Mouse (Mus musculus): ENCODE data around the gene Eya2.

Eya2 gene

GRCm38 (mm10) chr2:165593763-165594162 is 1.1 kb upstream of the Eya2 start:
- no peak for ATAC-seq (ENCODE audit: low TSS enrichment)

GRCm38 (mm10) chr2:165595676-165596070 is 841 bp downstream of the Eya2 start:
- ATAC-seq (ENCODE audit: low TSS enrichment), result no peak

GRCm38 (mm10) chr2:165596141-165596540 is 1.3 kb downstream of the Eya2 start:
- ATAC-seq (ENCODE audit: low TSS enrichment), result no peak

GRCm38 (mm10) chr2:165597536-165597935 is 2.7 kb downstream of the Eya2 start:
- no peak for ATAC-seq (ENCODE audit: low TSS enrichment)

- ATAC-seq (ENCODE audit: low TSS enrichment), result no peak
Observed at GRCm38 (mm10) chr2:165598139-165598538, 3.3 kb downstream of the Eya2 start.

- ATAC-seq (ENCODE audit: low TSS enrichment), result no peak
Observed at GRCm38 (mm10) chr2:165599566-165599965, 4.7 kb downstream of the Eya2 start.

GRCm38 (mm10) chr2:165600926-165601325 is 6.1 kb downstream of the Eya2 start:
- no peak for ATAC-seq (ENCODE audit: low TSS enrichment)

GRCm38 (mm10) chr2:165601605-165602004 is 6.8 kb downstream of the Eya2 start:
- no peak for ATAC-seq (ENCODE audit: low TSS enrichment)

GRCm38 (mm10) chr2:165603775-165604174 is 8.9 kb downstream of the Eya2 start:
- no peak for ATAC-seq (ENCODE audit: low TSS enrichment)

GRCm38 (mm10) chr2:165611551-165612253 is 16.9 kb downstream of the Eya2 start:
- ATAC-seq (ENCODE audit: low TSS enrichment), result no peak

GRCm38 (mm10) chr2:165613741-165614339 is 19.0 kb downstream of the Eya2 start:
- no peak for ATAC-seq (ENCODE audit: low TSS enrichment)

GRCm38 (mm10) chr2:165621488-165621887 is 26.7 kb downstream of the Eya2 start:
- no peak for ATAC-seq (ENCODE audit: low TSS enrichment)

GRCm38 (mm10) chr2:165622596-165622995 is 27.8 kb downstream of the Eya2 start:
- ATAC-seq (ENCODE audit: low TSS enrichment), result no peak

- no peak for ATAC-seq (ENCODE audit: low TSS enrichment)
Observed at GRCm38 (mm10) chr2:165626826-165627225, 32.0 kb downstream of the Eya2 start.

GRCm38 (mm10) chr2:165627974-165628373 is 33.1 kb downstream of the Eya2 start:
- no peak for ATAC-seq (ENCODE audit: low TSS enrichment)

GRCm38 (mm10) chr2:165629900-165630299 is 35.1 kb downstream of the Eya2 start:
- ATAC-seq (ENCODE audit: low TSS enrichment), result no peak

- ATAC-seq (ENCODE audit: low TSS enrichment), result no peak
Observed at GRCm38 (mm10) chr2:165633011-165633785, 38.4 kb downstream of the Eya2 start.

- ATAC-seq (ENCODE audit: low TSS enrichment), result no peak
Observed at GRCm38 (mm10) chr2:165634481-165634880, 39.6 kb downstream of the Eya2 start.

GRCm38 (mm10) chr2:165639075-165639755 is 44.4 kb downstream of the Eya2 start:
- ATAC-seq (ENCODE audit: low TSS enrichment), result no peak

GRCm38 (mm10) chr2:165641909-165642505 is 47.2 kb downstream of the Eya2 start:
- no peak for ATAC-seq (ENCODE audit: low TSS enrichment)

GRCm38 (mm10) chr2:165643596-165643995 is 48.8 kb downstream of the Eya2 start:
- no peak for ATAC-seq (ENCODE audit: low TSS enrichment)

GRCm38 (mm10) chr2:165644057-165644456 is 49.2 kb downstream of the Eya2 start:
- no peak for ATAC-seq (ENCODE audit: low TSS enrichment)

Measured in frontal cortex, adult (tissue).